Mouse (Mus musculus) kidney, adult 2 months (tissue): Measurements from ENCODE around the gene Ncoa3.

Source experiments
- CTCF ChIP-seq: fragments of 200-500 bp; conservative IDR thresholded peaks from 2 replicates; pipeline ENCODE4 v1.5.1; 2011; ENCODE audit warnings: low read depth, mild to moderate bottlenecking, control low read depth, low read length, moderate library complexity, mixed read lengths; ENCODE audit not compliant: insufficient read depth, insufficient read length
- POLR2A ChIP-seq: fragments of 200-500 bp; IDR thresholded peaks from one replicate; pipeline ENCODE4 v1.6.1; 2011; ENCODE audit warnings: low read depth, low read length, control low read depth

- TF ChIP-seq CTCF, result no peak
- TF ChIP-seq POLR2A, result no peak
Observed at GRCm38 (mm10) chr2:165943113-165943512, 49.3 kb upstream of the Ncoa3 start.
